Mouse (Mus musculus) stomach, embryonic 14.5 days (tissue): ENCODE results near the gene Ctnna2. TPM values are rescaled to one million over a fixed set of nuclear protein-coding genes. Genes with fewer than 3 reads are reported as not detected.

Source experiments
- ATAC-seq: fragments of 200-750 bp; cut with Nextera tagmentation; 2 replicates; pipeline ENCODE4 v1.8.0; 2017; ENCODE audit warnings: low read depth, moderate TSS enrichment; ENCODE audit not compliant: insufficient number of reproducible peaks, insufficient read depth, low FRiP score
- H3K27ac ChIP-seq: fragments of 300-500 bp; sonication (generic); 2 replicates; pipeline ENCODE4 v1.5.1; 2014; ENCODE audit warnings: mild to moderate bottlenecking, low read length, moderate library complexity, mixed read lengths
- H3K27me3 ChIP-seq: fragments of 300-500 bp; sonication (generic); 2 replicates; pipeline ENCODE4 v1.6.1; 2014; ENCODE audit warnings: low read length, control low read depth, mixed read lengths; ENCODE audit not compliant: control insufficient read depth, insufficient read depth
- H3K36me3 ChIP-seq: fragments of 300-500 bp; sonication (generic); 2 replicates; pipeline ENCODE4 v1.6.1; 2014; ENCODE audit warnings: mild to moderate bottlenecking, control low read depth, low read length, moderate library complexity, mixed read lengths; ENCODE audit not compliant: control insufficient read depth, insufficient read depth
- H3K4me1 ChIP-seq: fragments of 300-500 bp; sonication (generic); 2 replicates; pipeline ENCODE4 v1.6.1; 2014; ENCODE audit warnings: low read length, control low read depth, mixed read lengths; ENCODE audit not compliant: control insufficient read depth, insufficient read depth
- H3K4me2 ChIP-seq: fragments of 300-500 bp; sonication (generic); replicated peaks from 2 replicates; pipeline ENCODE4 v1.6.1; 2014; ENCODE audit warnings: low read depth, low read length, control low read depth
- H3K4me3 ChIP-seq: fragments of 300-500 bp; sonication (generic); 2 replicates; pipeline ENCODE4 v1.5.1; 2014; ENCODE audit warnings: low read depth, low read length, control low read depth
- H3K9ac ChIP-seq: fragments of 300-500 bp; sonication (generic); replicated peaks from 2 replicates; pipeline ENCODE4 v1.6.1; 2014; ENCODE audit warnings: low read depth, mild to moderate bottlenecking, control low read depth, low read length, moderate library complexity, mixed read lengths
- H3K9me3 ChIP-seq: fragments of 300-500 bp; sonication (generic); 2 replicates; pipeline ENCODE4 v1.6.1; 2016; ENCODE audit warnings: low read depth, low read length, control low read depth; ENCODE audit not compliant: control insufficient read depth
- WGBS: fragments of 180-500 bp; shearing (Covaris S2); extraction: QIAGEN DNeasy Blood & Tissue Kit; methylation state at CpG from one replicate; pipeline ENCODE4 v1.1.7; 2014; 5-methylcytosine and 5-hydroxymethylcytosine counted together
- polyA plus RNA-seq: library from polyadenylated mRNA; unstranded; fragments of >200 nt; fragmentation: Nextera tagmentation; extraction: Ambion mirVana; gene quantifications from 2 replicates; pipeline ENCODE4 v1.2.1, GENCODE M21; 2014

Ctnna2 gene
- polyA plus RNA-seq, 1 experiment from 2014 or later: 9.3 TPM

GRCm38 (mm10) chr6:77373132-77373531 lies 606.4 kb downstream of the Ctnna2 start:
- no peaks in the 10 kb centered on the region for H3K36me3 ChIP-seq
- 40% methylated on average over 5 of the region's 5 CpGs for WGBS
- no peaks in the 10 kb centered on the region for H3K4me1 ChIP-seq
- H3K27me3 ChIP-seq: no peaks in the 10 kb centered on the region
- no peak overlapping the region for H3K4me3 ChIP-seq
- peak; percentile 58; the same call in 1 of the 2 replicates for ATAC-seq
- H3K27ac ChIP-seq: no peak overlapping the region
- H3K9me3 ChIP-seq: no peaks in the 10 kb centered on the region
- no peak overlapping the region for H3K9ac ChIP-seq
- no peak overlapping the region for H3K4me2 ChIP-seq

GRCm38 (mm10) chr6:77371147-77371546 lies 608.4 kb downstream of the Ctnna2 start:
- Histone ChIP-seq H3K4me1 (no peaks in the 10 kb centered on the region), H3K27ac (no peak overlapping the region), H3K27me3 (no peaks in the 10 kb centered on the region), H3K9ac (no peak overlapping the region), H3K36me3 (no peaks in the 10 kb centered on the region), H3K4me3 (no peak overlapping the region), H3K4me2 (no peak overlapping the region), H3K9me3 (no peaks in the 10 kb centered on the region)
- ATAC-seq: no peak
- WGBS: 94% methylated on average over 2 of the region's 2 CpGs

- no peak overlapping the region for H3K9ac ChIP-seq
- no peaks in the 10 kb centered on the region for H3K27me3 ChIP-seq
- ATAC-seq: no peak
- H3K9me3 ChIP-seq: no peaks in the 10 kb centered on the region
- H3K27ac ChIP-seq: no peak overlapping the region
- H3K4me3 ChIP-seq: no peak overlapping the region
- no peak overlapping the region for H3K4me2 ChIP-seq
- no peaks in the 10 kb centered on the region for H3K4me1 ChIP-seq
- no peaks in the 10 kb centered on the region for H3K36me3 ChIP-seq
- WGBS: 66% methylated on average over 6 of the region's 6 CpGs
Observed at GRCm38 (mm10) chr6:77358471-77358837, 621.0 kb downstream of the Ctnna2 start.

- no peaks in the 10 kb centered on the region for H3K4me1 ChIP-seq
- no peak for ATAC-seq
- no peak overlapping the region for H3K27ac ChIP-seq
- H3K9me3 ChIP-seq: no peaks in the 10 kb centered on the region
- no peaks in the 10 kb centered on the region for H3K27me3 ChIP-seq
- 69% methylated on average over 9 of the region's 9 CpGs for WGBS
- H3K4me2 ChIP-seq: no peak overlapping the region
- H3K9ac ChIP-seq: no peak overlapping the region
- H3K36me3 ChIP-seq: no peaks in the 10 kb centered on the region
- H3K4me3 ChIP-seq: no peak overlapping the region
Observed at GRCm38 (mm10) chr6:77357748-77358470, 621.6 kb downstream of the Ctnna2 start.

- H3K9ac ChIP-seq: no peak overlapping the region
- WGBS: 52% methylated on average over 1 of the region's 1 CpGs
- no peak overlapping the region for H3K27ac ChIP-seq
- ATAC-seq: no peak
- H3K4me3 ChIP-seq: no peak overlapping the region
- no peak overlapping the region for H3K4me2 ChIP-seq
- no peaks in the 10 kb centered on the region for H3K36me3 ChIP-seq
- no peaks in the 10 kb centered on the region for H3K27me3 ChIP-seq
- H3K4me1 ChIP-seq: no peaks in the 10 kb centered on the region
- no peaks in the 10 kb centered on the region for H3K9me3 ChIP-seq
Observed at GRCm38 (mm10) chr6:77354826-77355225, 624.7 kb downstream of the Ctnna2 start.

GRCm38 (mm10) chr6:77343781-77344180 lies 635.7 kb downstream of the Ctnna2 start:
- Histone ChIP-seq H3K36me3 (no peaks in the 10 kb centered on the region), H3K4me3 (no peak overlapping the region), H3K27me3 (no peaks in the 10 kb centered on the region), H3K4me2 (no peak overlapping the region), H3K27ac (no peak overlapping the region), H3K4me1 (no peaks in the 10 kb centered on the region), H3K9ac (no peak overlapping the region), H3K9me3 (no peaks in the 10 kb centered on the region)
- no peak for ATAC-seq

- Histone ChIP-seq H3K36me3 (no peaks in the 10 kb centered on the region), H3K9me3 (no peaks in the 10 kb centered on the region), H3K4me1 (no peaks in the 10 kb centered on the region), H3K9ac (no peak overlapping the region), H3K27me3 (no peaks in the 10 kb centered on the region), H3K4me3 (no peak overlapping the region), H3K27ac (no peak overlapping the region), H3K4me2 (no peak overlapping the region)
- ATAC-seq: no peak
- 81% methylated on average over 2 of the region's 2 CpGs for WGBS
Observed at GRCm38 (mm10) chr6:77335537-77335936, 644.0 kb downstream of the Ctnna2 start.

GRCm38 (mm10) chr6:77324748-77325147 lies 654.8 kb downstream of the Ctnna2 start:
- Histone ChIP-seq H3K4me3 (no peak overlapping the region), H3K4me1 (no peaks in the 10 kb centered on the region), H3K36me3 (no peaks in the 10 kb centered on the region), H3K27me3 (no peaks in the 10 kb centered on the region), H3K4me2 (no peak overlapping the region), H3K9me3 (no peaks in the 10 kb centered on the region), H3K27ac (no peak overlapping the region), H3K9ac (no peak overlapping the region)
- no peak for ATAC-seq
- WGBS: 72% methylated on average over 3 of the region's 3 CpGs

GRCm38 (mm10) chr6:77324327-77324726 lies 655.2 kb downstream of the Ctnna2 start:
- H3K27me3 ChIP-seq: no peaks in the 10 kb centered on the region
- no peaks in the 10 kb centered on the region for H3K9me3 ChIP-seq
- no peaks in the 10 kb centered on the region for H3K36me3 ChIP-seq
- 84% methylated on average over 1 of the region's 1 CpGs for WGBS
- ATAC-seq: no peak
- H3K4me2 ChIP-seq: no peak overlapping the region
- no peaks in the 10 kb centered on the region for H3K4me1 ChIP-seq
- H3K4me3 ChIP-seq: no peak overlapping the region
- no peak overlapping the region for H3K27ac ChIP-seq
- no peak overlapping the region for H3K9ac ChIP-seq
